ENCODE assay signal across 32 mouse cellular contexts in the genomic region with DNA sequence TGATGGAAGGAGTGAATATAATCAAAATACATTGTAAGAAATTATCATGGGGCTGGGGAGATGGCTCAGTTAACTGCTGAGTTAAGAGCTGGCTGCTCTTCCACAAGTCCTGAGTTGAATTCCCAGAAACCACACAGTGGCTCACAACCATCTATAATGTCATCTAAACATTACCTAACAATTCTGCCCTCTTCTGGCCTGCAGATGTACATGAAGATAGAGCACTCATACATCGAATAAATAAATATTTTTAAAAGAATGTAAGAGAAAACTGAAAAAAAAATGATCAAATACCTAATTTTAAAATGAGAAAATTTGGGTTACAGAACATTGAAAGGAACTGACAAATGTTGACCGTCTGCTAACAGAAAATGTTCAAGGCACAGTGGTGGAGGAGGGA. TPM values are rescaled to one million over a fixed set of nuclear protein-coding genes. Genes with fewer than 3 reads are reported as not detected.
DNase-seq lines count a peak whose midpoint lies in the region; ATAC-seq and TF ChIP-seq lines count a peak whose summit lies in the region.
"Had no signal": no experiment of that assay in that cellular context is flagged by ENCODE, and none has a peak within 500 bp of the region (broad histone marks: within the 10 kb centered on the region; RNA-seq: fewer than 3 reads in every experiment).

No protein-coding gene starts in this region.

- WGBS in kidney, postnatal 0 days, result 86% methylated on average over 2 of the region's 2 CpGs
- WGBS in midbrain, embryonic 14.5 days, result 95% methylated on average over 2 of the region's 2 CpGs
- 95% methylated on average over 2 of the region's 2 CpGs for WGBS in midbrain, embryonic 15.5 days
- 88% methylated on average over 2 of the region's 2 CpGs for WGBS in stomach, postnatal 0 days

- H3K36me3 ChIP-seq in kidney, postnatal 0 days (ENCODE audit: insufficient read depth, low read length), result 0 out of 2 replicates have a peak, but pooled peaks cover 3% of the 10 kb centered on the region
- peaks cover 13% of the 10 kb centered on the region for H3K36me3 ChIP-seq in midbrain, embryonic 14.5 days (ENCODE audit: control insufficient read depth, insufficient read depth, low read length)
- no peaks in the 10 kb centered on the region for H3K36me3 ChIP-seq in midbrain, embryonic 15.5 days (replicated peaks)
- H3K36me3 ChIP-seq in stomach, postnatal 0 days (ENCODE audit: control insufficient read depth, insufficient read depth, low read length), result 0 out of 2 replicates have a peak, but pooled peaks cover 4% of the 10 kb centered on the region
- H3K36me3 ChIP-seq: intestine, embryonic 15.5 days had no signal

- H3K9ac ChIP-seq in kidney, postnatal 0 days (ENCODE audit: low read depth, low read length), result no peak overlapping the region
- no peak overlapping the region for H3K9ac ChIP-seq in midbrain, embryonic 14.5 days (replicated peaks; ENCODE audit: low read length)
- H3K9ac ChIP-seq in midbrain, embryonic 15.5 days, result no peak overlapping the region
- no peak overlapping the region for H3K9ac ChIP-seq in stomach, postnatal 0 days (ENCODE audit: low read length)
- H3K9ac ChIP-seq: embryonic facial prominence, embryonic 13.5 days; heart, embryonic 12.5 days; heart, embryonic 15.5 days; hindbrain, embryonic 15.5 days; intestine, embryonic 15.5 days had no signal

- no peak overlapping the region for H3K4me2 ChIP-seq in kidney, postnatal 0 days (ENCODE audit: low read length)
- H3K4me2 ChIP-seq in midbrain, embryonic 14.5 days (ENCODE audit: low read length), result no peak overlapping the region
- H3K4me2 ChIP-seq in midbrain, embryonic 15.5 days, result no peak overlapping the region
- H3K4me2 ChIP-seq in stomach, postnatal 0 days (replicated peaks; ENCODE audit: low read depth), result no peak overlapping the region
- H3K4me2 ChIP-seq: embryonic facial prominence, embryonic 13.5 days; heart, embryonic 12.5 days; heart, embryonic 15.5 days; hindbrain, embryonic 15.5 days; intestine, embryonic 15.5 days had no signal

- no peak for DNase-seq in kidney, postnatal 0 days (ENCODE audit: low spot score)
- no peak for DNase-seq in kidney, postnatal 25 days
- DNase-seq in midbrain, embryonic 14.5 days, result peak; percentile 21
- peak; percentile 15 for DNase-seq in NIH3T3 (ENCODE audit: low read depth)
- DNase-seq in stomach, postnatal 0 days (ENCODE audit: low spot score), result no peak
- DNase-seq in heart, postnatal 10 days, result no peak
- DNase-seq: adrenal gland, adult 2 months; adrenal gland, postnatal 14 days; cerebellum, adult 11 months; cerebellum, adult 2 months; cerebellum, adult 9-11 months; cerebellum, postnatal 36 days; embryo, embryonic 11 days; gastrocnemius, postnatal 25 days; heart, adult 18-20 months; heart, postnatal 14 days; heart, postnatal 4 days had no signal

- peak; percentile 20; the same call in 1 of the 2 replicates for TF ChIP-seq CTCF in kidney, postnatal 0 days (IDR thresholded peaks at IDR 0.05; ENCODE audit: low read depth)
- TF ChIP-seq CTCF in stomach, postnatal 0 days (IDR thresholded peaks at IDR 0.05; ENCODE audit: low read depth), result 0 out of 2 replicates have a peak, but pooled peaks have one; percentile 4

- H3K4me1 ChIP-seq in kidney, postnatal 0 days (replicated peaks; ENCODE audit: insufficient read depth, low read length), result no peaks in the 10 kb centered on the region
- H3K4me1 ChIP-seq in midbrain, embryonic 14.5 days (ENCODE audit: control insufficient read depth, insufficient read depth, low read length), result no peaks in the 10 kb centered on the region
- H3K4me1 ChIP-seq in midbrain, embryonic 15.5 days, result no peaks in the 10 kb centered on the region
- no peaks in the 10 kb centered on the region for H3K4me1 ChIP-seq in stomach, postnatal 0 days (replicated peaks; ENCODE audit: control insufficient read depth, insufficient read depth)
- H3K4me1 ChIP-seq: embryonic facial prominence, embryonic 10.5 days; embryonic facial prominence, embryonic 13.5 days; forebrain, embryonic 10.5 days; heart, embryonic 12.5 days; heart, embryonic 15.5 days; hindbrain, embryonic 15.5 days; intestine, embryonic 15.5 days had no signal

- no peak overlapping the region for H3K4me3 ChIP-seq in kidney, postnatal 0 days (replicated peaks; ENCODE audit: low read depth, low read length)
- H3K4me3 ChIP-seq in midbrain, embryonic 14.5 days (replicated peaks; ENCODE audit: low read depth, low read length), result no peak overlapping the region
- no peak overlapping the region for H3K4me3 ChIP-seq in midbrain, embryonic 15.5 days
- no peak overlapping the region for H3K4me3 ChIP-seq in stomach, postnatal 0 days (ENCODE audit: low read depth, low read length)
- H3K4me3 ChIP-seq: embryonic facial prominence, embryonic 10.5 days; embryonic facial prominence, embryonic 13.5 days; forebrain, embryonic 10.5 days; heart, embryonic 12.5 days; heart, embryonic 15.5 days; hindbrain, embryonic 15.5 days; intestine, embryonic 15.5 days had no signal

- intact Hi-C loops in heart, postnatal 10 days (cut with DNase I), result no loop called here

- H3K27ac ChIP-seq in kidney, postnatal 0 days, result no peak overlapping the region
- H3K27ac ChIP-seq in midbrain, embryonic 14.5 days (replicated peaks; ENCODE audit: low read depth, low read length), result no peak overlapping the region
- H3K27ac ChIP-seq in midbrain, embryonic 15.5 days, result no peak overlapping the region
- H3K27ac ChIP-seq in stomach, postnatal 0 days (replicated peaks), result no peak overlapping the region
- H3K27ac ChIP-seq: embryonic facial prominence, embryonic 10.5 days; embryonic facial prominence, embryonic 13.5 days; forebrain, embryonic 10.5 days; heart, embryonic 15.5 days; hindbrain, embryonic 15.5 days; intestine, embryonic 15.5 days had no signal

- ATAC-seq in kidney, postnatal 0 days (replicated peaks; ENCODE audit: low FRiP score, low read depth), result no peak
- no peak for ATAC-seq in midbrain, embryonic 14.5 days (ENCODE audit: low FRiP score, low TSS enrichment)
- ATAC-seq in midbrain, embryonic 15.5 days (replicated peaks), result no peak
- ATAC-seq in stomach, postnatal 0 days (ENCODE audit: low FRiP score, low TSS enrichment), result no peak
- ATAC-seq: forebrain, embryonic 14.5 days; intestine, embryonic 15.5 days had no signal

- no peaks in the 10 kb centered on the region for H3K9me3 ChIP-seq in kidney, postnatal 0 days (replicated peaks; ENCODE audit: low read length)
- H3K9me3 ChIP-seq in midbrain, embryonic 14.5 days (ENCODE audit: control insufficient read depth, low read length), result no peaks in the 10 kb centered on the region
- H3K9me3 ChIP-seq in midbrain, embryonic 15.5 days, result no peaks in the 10 kb centered on the region
- H3K9me3 ChIP-seq in stomach, postnatal 0 days (ENCODE audit: control insufficient read depth, low read length), result no peaks in the 10 kb centered on the region
- H3K9me3 ChIP-seq: embryonic facial prominence, embryonic 10.5 days; embryonic facial prominence, embryonic 13.5 days; forebrain, embryonic 10.5 days; heart, embryonic 12.5 days; heart, embryonic 15.5 days; hindbrain, embryonic 15.5 days; intestine, embryonic 15.5 days had no signal

- H3K27me3 ChIP-seq in kidney, postnatal 0 days (ENCODE audit: insufficient read depth, low read length), result no peaks in the 10 kb centered on the region
- H3K27me3 ChIP-seq in midbrain, embryonic 14.5 days (ENCODE audit: control insufficient read depth, insufficient read depth, low read length), result no peaks in the 10 kb centered on the region
- no peaks in the 10 kb centered on the region for H3K27me3 ChIP-seq in midbrain, embryonic 15.5 days (replicated peaks)
- no peaks in the 10 kb centered on the region for H3K27me3 ChIP-seq in stomach, postnatal 0 days (ENCODE audit: control insufficient read depth, insufficient read depth, low read length)
- H3K27me3 ChIP-seq: embryonic facial prominence, embryonic 13.5 days; heart, embryonic 12.5 days; heart, embryonic 15.5 days; hindbrain, embryonic 15.5 days; intestine, embryonic 15.5 days had no signal

- TF ChIP-seq EP300 in stomach, postnatal 0 days (optimal IDR thresholded peaks at IDR 0.05), result no peak

RNA-seq across cellular contexts. Expression of a gene that starts 18.4 kb away (rescaled TPM):
- 138 and 141 TPM in 2 replicates for polyA plus RNA-seq in kidney, postnatal 0 days (2015; fragmentation: Nextera tagmentation; extraction: Ambion mirVana)
- polyA plus RNA-seq in midbrain, embryonic 14.5 days (2014; fragmentation: Nextera tagmentation; extraction: Ambion mirVana), result 135 and 145 TPM in 2 replicates
- 128 and 134 TPM in 2 replicates for polyA plus RNA-seq in midbrain, embryonic 15.5 days (2015; fragmentation: Nextera tagmentation; extraction: Ambion mirVana)
- polyA plus RNA-seq in stomach, postnatal 0 days (2015; fragmentation: Nextera tagmentation; extraction: Ambion mirVana), result 76.8 and 93.7 TPM in 2 replicates
- 100 to 1,000 TPM; 137 to 147 TPM for total RNA-seq in heart, postnatal 10 days (2021)

RNA-seq across cellular contexts. Expression of a gene that starts 18.6 kb away (rescaled TPM):
- polyA plus RNA-seq in kidney, postnatal 0 days (2015; fragmentation: Nextera tagmentation; extraction: Ambion mirVana), result 43.8 and 44.0 TPM in 2 replicates
- polyA plus RNA-seq in midbrain, embryonic 14.5 days (2014; fragmentation: Nextera tagmentation; extraction: Ambion mirVana), result 35.5 and 46.2 TPM in 2 replicates
- polyA plus RNA-seq in midbrain, embryonic 15.5 days (2015; fragmentation: Nextera tagmentation; extraction: Ambion mirVana), result 41.9 and 42.0 TPM in 2 replicates
- polyA plus RNA-seq in stomach, postnatal 0 days (2015; fragmentation: Nextera tagmentation; extraction: Ambion mirVana), result 37.3 and 40.3 TPM in 2 replicates
- 10 to 100 TPM; 24.2 to 27.1 TPM for total RNA-seq in heart, postnatal 10 days (2021)

RNA-seq across cellular contexts. Expression of a gene that starts 55.0 kb away (rescaled TPM):
- not detected in 2 replicates for polyA plus RNA-seq in kidney, postnatal 0 days (2015; fragmentation: Nextera tagmentation; extraction: Ambion mirVana)
- polyA plus RNA-seq in midbrain, embryonic 14.5 days (2014; fragmentation: Nextera tagmentation; extraction: Ambion mirVana), result 0.17 TPM in 1 of 2 replicates, not detected in the other
- polyA plus RNA-seq in midbrain, embryonic 15.5 days (2015; fragmentation: Nextera tagmentation; extraction: Ambion mirVana), result not detected in 2 replicates
- polyA plus RNA-seq in stomach, postnatal 0 days (2015; fragmentation: Nextera tagmentation; extraction: Ambion mirVana), result 0.11 TPM in 1 of 2 replicates, not detected in the other
- total RNA-seq in heart, postnatal 10 days (2021), result not detected
- total RNA-seq: adrenal gland, adult 2 months; adrenal gland, postnatal 14 days; adrenal gland, postnatal 4 days; ES-E14; gastrocnemius, adult 8-10 months; heart, adult 18-20 months; heart, postnatal 14 days; heart, postnatal 4 days had no signal
- polyA plus RNA-seq: adrenal gland, adult 2 months; cerebellum, adult 2 months; cortical plate, adult 2 months; embryonic facial prominence, embryonic 10.5 days; embryonic facial prominence, embryonic 13.5 days; forebrain, embryonic 10.5 days; forebrain, embryonic 14.5 days; gonadal fat pad, adult 2 months; heart, embryonic 12.5 days; heart, embryonic 15.5 days; hindbrain, embryonic 11.5 days; hindbrain, embryonic 15.5 days; intestine, embryonic 15.5 days had no signal

Comparison
In these comparisons a context has a peak if more than half of its experiments do, and no peak if none do; other contexts are left out.
1. DNase-seq: peak in midbrain, embryonic 14.5 days (single experiment) and NIH3T3 (single experiment); none in kidney, postnatal 0 days (single experiment), kidney, postnatal 25 days (0 of 2), stomach, postnatal 0 days (single experiment) and heart, postnatal 10 days (0 of 2).